Mouse (Mus musculus) lung, postnatal 25 days (tissue): Measurements from ENCODE around the gene Olfr1458.

Source experiments
- DNase-seq: peaks from one replicate; pipeline ENCODE4 v3.0.0; 2022; ENCODE audit warnings: low spot score

Gene Olfr1458

DNA sequence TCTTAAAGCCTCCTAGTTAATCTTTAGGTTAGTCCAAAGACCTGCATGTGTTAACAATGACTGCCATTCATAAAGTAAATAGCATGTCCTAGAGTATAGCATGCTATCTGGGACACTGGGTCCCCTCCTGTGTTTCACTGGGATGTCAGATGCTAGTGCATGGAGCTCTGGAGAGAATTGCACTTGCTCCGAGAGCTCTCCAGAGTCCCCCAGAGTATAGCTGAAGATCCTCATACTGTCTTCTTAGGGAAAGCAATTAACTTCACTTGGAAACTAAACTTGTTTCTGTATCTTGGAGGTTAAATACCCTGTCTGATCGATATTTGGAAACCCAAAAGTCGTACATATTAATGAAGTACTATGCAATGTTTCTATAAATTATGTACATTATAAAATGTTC, at the start of gene Olfr1458:
Gene Olfr1458 (minus strand): TSS at position 101 of the 400 bp plus-strand sequence.
- no peak for DNase-seq

DNA sequence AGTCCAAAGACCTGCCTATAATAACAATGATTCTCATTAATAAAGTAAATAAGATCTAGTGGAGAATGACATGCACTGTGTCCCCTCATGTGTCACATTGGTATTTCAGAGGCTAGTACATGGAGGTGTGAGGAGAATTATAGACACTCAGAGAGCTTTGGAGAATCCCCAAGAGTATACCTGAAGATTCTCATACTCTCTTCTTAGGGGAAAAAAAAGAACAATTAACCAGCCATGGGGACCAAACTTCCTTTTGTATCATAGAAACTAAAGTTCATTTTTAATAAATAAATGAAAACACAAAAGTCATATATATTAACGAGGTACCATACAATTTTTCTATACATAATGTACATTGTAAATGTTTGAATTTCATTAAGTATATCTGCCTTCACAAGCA, 42.9 kb upstream of the Olfr1458 start, which contains the start of gene Olfr1459:
Gene Olfr1459 (minus strand): TSS at position 101 of the 400 bp plus-strand sequence.
- DNase-seq = no peak

DNA sequence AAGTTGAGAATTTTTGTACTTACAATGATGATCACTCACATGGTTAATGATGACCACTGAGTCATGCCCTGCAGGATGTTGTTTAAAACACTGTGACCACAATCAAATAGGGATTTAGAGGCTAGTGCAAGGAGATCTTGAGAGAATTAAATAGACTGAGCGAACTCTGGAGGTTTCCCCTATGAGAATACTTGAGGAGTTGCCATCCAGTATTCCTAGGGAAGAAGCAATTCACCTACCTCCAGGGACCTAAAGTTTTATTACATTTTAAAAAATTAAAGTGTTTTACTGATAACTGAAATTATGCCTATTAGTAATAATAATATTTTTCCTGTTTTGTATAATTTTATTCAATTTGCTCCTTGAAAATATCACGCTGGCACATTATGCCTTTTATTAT, 8.8 kb downstream of the Olfr1458 start, which contains the start of gene Olfr1457:
Gene Olfr1457 (minus strand): TSS at position 101 of the 400 bp plus-strand sequence.
- no peak for DNase-seq

DNA sequence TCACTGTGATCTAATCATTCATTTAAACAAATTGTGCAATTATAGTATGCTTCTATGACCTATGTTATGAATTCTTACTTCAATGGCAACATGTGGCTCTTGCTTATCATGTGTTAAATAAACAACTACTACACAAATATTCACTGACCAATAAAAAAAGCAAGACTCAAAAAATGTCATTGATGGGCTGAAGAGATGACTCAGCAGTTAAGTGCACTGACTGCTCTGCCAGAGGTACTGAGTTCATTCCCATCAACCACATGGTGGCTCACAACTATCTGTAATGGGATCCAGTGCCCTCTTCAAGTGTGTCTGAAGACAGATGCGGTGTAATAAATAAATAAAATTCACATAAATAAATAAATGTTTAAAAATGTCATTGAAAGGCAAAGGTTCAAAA, 12.7 kb downstream of the Olfr1458 start:
- no peak for DNase-seq

DNA sequence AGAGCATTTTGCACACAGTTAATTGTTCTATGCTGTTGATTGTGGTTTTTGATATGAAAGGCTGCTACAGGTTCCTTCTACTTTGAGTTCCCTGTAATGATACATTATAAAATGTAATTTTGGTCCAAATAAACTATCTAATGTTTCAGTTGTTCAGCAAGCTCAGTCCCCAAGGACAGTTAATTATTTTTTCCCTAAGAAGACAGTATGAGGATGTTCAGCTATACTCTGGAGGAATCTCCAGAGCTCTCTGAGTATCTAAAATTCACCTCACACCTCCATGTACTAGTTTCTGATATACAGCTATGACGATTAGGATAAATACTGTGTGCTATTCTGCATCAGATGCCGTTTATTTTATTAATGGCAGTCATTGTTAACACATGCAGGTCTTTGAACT, 46.3 kb downstream of the Olfr1458 start, which contains the start of gene Olfr1454:
Gene Olfr1454 (plus strand): TSS at position 301 of the 400 bp plus-strand sequence.
- DNase-seq = no peak
